Mouse (Mus musculus): ENCODE results near the gene Mcm3ap. TPM values are rescaled to one million over a fixed set of nuclear protein-coding genes. Genes with fewer than 3 reads are reported as not detected.

The Mcm3ap gene
- polyA plus RNA-seq, 1 experiment from 2014 or later = 71.7 TPM

- Histone ChIP-seq H3K4me3 (no peak overlapping the region), H3K27me3 (replicated peaks) (no peaks in the 10 kb centered on the region), H3K27ac (no peak overlapping the region), H3K9me3 (no peaks in the 10 kb centered on the region), H3K36me3 (replicated peaks) (peaks cover 76% of the 10 kb centered on the region), H3K4me2 (no peak overlapping the region), H3K9ac (no peak overlapping the region), H3K4me1 (no peaks in the 10 kb centered on the region)
- ATAC-seq (replicated peaks) = no peak
- WGBS = 92% methylated on average over 5 of the region's 5 CpGs
These were observed 81.7 kb downstream of the Mcm3ap start for GRCm38 (mm10) chr10:76550458-76550857.

- no peaks in the 10 kb centered on the region for H3K27me3 ChIP-seq (replicated peaks)
- H3K9ac ChIP-seq = no peak overlapping the region
- no peak for ATAC-seq (replicated peaks)
- H3K4me3 ChIP-seq = no peak overlapping the region
- H3K27ac ChIP-seq = no peak overlapping the region
- no peaks in the 10 kb centered on the region for H3K9me3 ChIP-seq
- H3K4me2 ChIP-seq = no peak overlapping the region
- WGBS = 69% methylated on average over 3 of the region's 3 CpGs
- no peaks in the 10 kb centered on the region for H3K4me1 ChIP-seq
- H3K36me3 ChIP-seq (replicated peaks) = peaks cover 69% of the 10 kb centered on the region
These were observed 82.8 kb downstream of the Mcm3ap start for GRCm38 (mm10) chr10:76551556-76551955.

DNA sequence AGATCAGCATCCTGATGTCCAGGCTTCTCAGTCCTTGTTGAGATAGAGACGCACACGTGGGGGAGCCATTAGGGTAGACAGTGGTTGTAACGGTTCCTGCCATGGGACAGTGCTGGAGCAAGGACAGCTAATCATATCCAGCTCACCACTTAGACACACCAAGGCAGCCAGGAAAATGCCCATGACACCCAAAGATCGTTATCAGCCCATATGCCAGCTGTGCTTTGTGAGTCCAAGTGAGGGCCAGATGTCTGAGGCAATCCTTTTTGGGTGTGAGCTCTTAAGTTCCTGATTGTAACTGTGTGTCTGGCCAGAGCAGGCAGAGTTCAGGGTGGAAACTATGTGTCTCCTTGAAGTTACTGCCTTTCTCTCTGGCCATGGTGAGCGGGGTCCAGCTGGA lies 85.3 kb downstream of the Mcm3ap start:
- ATAC-seq (replicated peaks) = no peak

GRCm38 (mm10) chr10:76561972-76562371 lies 93.2 kb downstream of the Mcm3ap start, which contains the start of gene Spatc1l:
TSS of gene Spatc1l (plus strand) at chr10:76562272.
- Histone ChIP-seq H3K9me3 (no peaks in the 10 kb centered on the region), H3K27ac (no peak within 1 kb of the TSS), H3K9ac (no peak within 1 kb of the TSS), H3K36me3 (replicated peaks) (no peaks in the 10 kb centered on the region), H3K4me2 (no peak within 1 kb of the TSS), H3K4me3 (no peak within 1 kb of the TSS), H3K27me3 (replicated peaks) (no peaks in the 10 kb centered on the region), H3K4me1 (no peaks in the 10 kb centered on the region)
- 94% methylated on average over 10 of the region's 10 CpGs for whole genome bisulfite sequencing
- no peak for ATAC-seq (replicated peaks)

More for the DNA sequence above, 85.3 kb downstream of the Mcm3ap start:
- no peak overlapping the region for H3K27ac ChIP-seq
- H3K4me3 ChIP-seq = no peak overlapping the region
- H3K9ac ChIP-seq = no peak overlapping the region
- 92% methylated on average over 5 of the region's 5 CpGs for WGBS
- H3K36me3 ChIP-seq (replicated peaks) = peaks cover 46% of the 10 kb centered on the region
- no peaks in the 10 kb centered on the region for H3K4me1 ChIP-seq
- no peak overlapping the region for H3K4me2 ChIP-seq
- H3K27me3 ChIP-seq (replicated peaks) = no peaks in the 10 kb centered on the region
- H3K9me3 ChIP-seq = no peaks in the 10 kb centered on the region

Other genes with a start within 250 kb of the Mcm3ap start
- 400 and 410 TPM in 2 replicates for gene Prmt2, start 231.1 kb upstream of the Mcm3ap start, polyA plus RNA-seq (2015; fragmentation: Nextera tagmentation; extraction: Ambion mirVana)
- gene S100b, start 215.1 kb upstream of the Mcm3ap start, polyA plus RNA-seq (2015; fragmentation: Nextera tagmentation; extraction: Ambion mirVana) = 1.3 and 1.5 TPM in 2 replicates
- 19.3 and 20.1 TPM in 2 replicates for gene Dip2a, start 123.6 kb upstream of the Mcm3ap start, polyA plus RNA-seq (2015; fragmentation: Nextera tagmentation; extraction: Ambion mirVana)
- not detected in 2 replicates for gene AC141477.1, start 28.5 kb upstream of the Mcm3ap start, polyA plus RNA-seq (2015; fragmentation: Nextera tagmentation; extraction: Ambion mirVana)
- 8.0 and 8.8 TPM in 2 replicates for gene Pcnt, start 26.1 kb upstream of the Mcm3ap start, polyA plus RNA-seq (2015; fragmentation: Nextera tagmentation; extraction: Ambion mirVana)
- not detected in 2 replicates for gene 2610028H24Rik, start 19.8 kb upstream of the Mcm3ap start, polyA plus RNA-seq (2015; fragmentation: Nextera tagmentation; extraction: Ambion mirVana)
- gene Ybey, start 187 bp downstream of the Mcm3ap start, polyA plus RNA-seq (2015; fragmentation: Nextera tagmentation; extraction: Ambion mirVana) = 7.3 TPM in 2 replicates
- 43.5 and 44.5 TPM in 2 replicates for gene Lss, start 62.7 kb downstream of the Mcm3ap start, polyA plus RNA-seq (2015; fragmentation: Nextera tagmentation; extraction: Ambion mirVana)
- not detected in 2 replicates for gene Spatc1l, start 93.3 kb downstream of the Mcm3ap start, polyA plus RNA-seq (2015; fragmentation: Nextera tagmentation; extraction: Ambion mirVana)
- 0.08 TPM in 1 of 2 replicates, not detected in the other for gene Ftcd, start 106.7 kb downstream of the Mcm3ap start, polyA plus RNA-seq (2015; fragmentation: Nextera tagmentation; extraction: Ambion mirVana)
- gene Col6a2, start 154.7 kb downstream of the Mcm3ap start, polyA plus RNA-seq (2015; fragmentation: Nextera tagmentation; extraction: Ambion mirVana) = 17.0 and 19.1 TPM in 2 replicates

All from midbrain, embryonic 15.5 days (tissue).